Mouse (Mus musculus) G1E (cell line): ENCODE measurements around the gene Bcl2l14.

Experiments used
- CTCF ChIP-seq: IDR thresholded peaks from 2 replicates; pipeline ENCODE4 v1.5.1; 2012; ENCODE audit warnings: low read depth, low read length, inconsistent platforms, mixed read lengths
- GATA1 ChIP-seq: IDR thresholded peaks from 2 replicates; pipeline ENCODE4 v1.6.1; 2012; ENCODE audit warnings: borderline replicate concordance, low read length, inconsistent platforms, mixed read lengths
- POLR2AphosphoS5 ChIP-seq: IDR thresholded peaks from 2 replicates; pipeline ENCODE4 v1.6.1; 2012; ENCODE audit warnings: low read depth, low read length, inconsistent platforms; ENCODE audit not compliant: insufficient replicate concordance

- TF ChIP-seq CTCF (no peak), POLR2AphosphoS5 (no peak), GATA1 (no peak)
Observed at GRCm38 (mm10) chr6:134420375-134420774, 24.3 kb downstream of the Bcl2l14 start.
